Mouse (Mus musculus) spleen, adult 10 weeks (tissue): ENCODE results near the gene Cilp2. TPM values are rescaled to one million over a fixed set of nuclear protein-coding genes. Genes with fewer than 3 reads are reported as not detected.

Experiments
- polyA plus RNA-seq: library from polyadenylated mRNA; stranded (reverse); fragments of 350-450 nt; fragmentation: Illumina TruSeq; extraction: RNeasy Lipid Tissue Mini Kit (QIAGEN cat#74804); gene quantifications from one replicate; pipeline ENCODE4 v1.2.3, GENCODE M21; 2015; ENCODE audit warnings: low replicate concordance; ENCODE audit not compliant: insufficient read depth

Cilp2 gene
- polyA plus RNA-seq, result not detected

DNA sequence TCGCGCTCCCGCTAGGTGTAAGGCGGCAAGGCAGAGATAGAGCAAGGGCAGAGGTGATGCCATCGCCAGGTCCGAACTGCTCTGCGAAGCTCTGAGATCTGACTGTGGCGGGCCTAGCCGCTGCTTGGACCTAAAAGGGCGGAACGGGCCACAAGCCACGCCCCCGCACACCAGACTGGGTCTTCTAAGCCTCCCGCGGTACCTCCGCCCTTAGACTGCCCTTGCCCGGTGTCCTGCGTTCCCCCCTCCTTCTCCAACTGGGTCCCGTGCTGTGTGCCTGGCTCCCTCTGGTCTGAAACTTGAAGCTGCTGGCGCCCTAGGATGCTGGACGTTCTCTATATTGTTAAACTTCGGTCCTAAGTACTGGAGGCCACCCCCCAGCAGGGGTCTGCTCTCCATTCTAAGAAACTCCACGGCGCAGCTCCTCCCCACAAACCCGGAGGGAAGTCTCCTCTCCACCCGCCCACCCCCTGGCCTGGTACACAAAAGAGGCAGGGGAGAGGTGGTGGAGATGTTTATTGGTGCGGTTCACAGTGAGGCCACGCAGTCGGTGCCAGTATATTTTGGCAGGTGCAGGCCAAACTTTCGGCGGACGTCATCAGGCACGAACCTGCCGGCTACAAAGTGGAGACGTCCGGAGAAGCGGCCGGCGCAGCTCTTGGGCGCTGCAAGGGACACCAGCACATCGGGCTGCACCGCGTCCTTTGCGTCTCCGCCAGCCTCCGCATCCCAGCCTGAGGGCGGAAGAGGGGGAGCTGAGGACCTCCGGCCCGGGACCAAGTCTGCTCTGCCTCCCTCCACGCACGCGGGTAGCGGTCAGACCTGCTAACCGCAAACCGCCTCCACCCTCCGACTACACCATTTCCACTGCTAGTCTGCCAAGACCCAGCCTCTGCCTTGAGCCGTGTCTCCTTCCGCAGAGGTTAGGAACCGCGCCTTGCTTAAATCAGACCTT lies at the start of gene Cilp2:
Cilp2 (minus strand) TSS at position 399 of the 955 bp plus-strand sequence.

DNA sequence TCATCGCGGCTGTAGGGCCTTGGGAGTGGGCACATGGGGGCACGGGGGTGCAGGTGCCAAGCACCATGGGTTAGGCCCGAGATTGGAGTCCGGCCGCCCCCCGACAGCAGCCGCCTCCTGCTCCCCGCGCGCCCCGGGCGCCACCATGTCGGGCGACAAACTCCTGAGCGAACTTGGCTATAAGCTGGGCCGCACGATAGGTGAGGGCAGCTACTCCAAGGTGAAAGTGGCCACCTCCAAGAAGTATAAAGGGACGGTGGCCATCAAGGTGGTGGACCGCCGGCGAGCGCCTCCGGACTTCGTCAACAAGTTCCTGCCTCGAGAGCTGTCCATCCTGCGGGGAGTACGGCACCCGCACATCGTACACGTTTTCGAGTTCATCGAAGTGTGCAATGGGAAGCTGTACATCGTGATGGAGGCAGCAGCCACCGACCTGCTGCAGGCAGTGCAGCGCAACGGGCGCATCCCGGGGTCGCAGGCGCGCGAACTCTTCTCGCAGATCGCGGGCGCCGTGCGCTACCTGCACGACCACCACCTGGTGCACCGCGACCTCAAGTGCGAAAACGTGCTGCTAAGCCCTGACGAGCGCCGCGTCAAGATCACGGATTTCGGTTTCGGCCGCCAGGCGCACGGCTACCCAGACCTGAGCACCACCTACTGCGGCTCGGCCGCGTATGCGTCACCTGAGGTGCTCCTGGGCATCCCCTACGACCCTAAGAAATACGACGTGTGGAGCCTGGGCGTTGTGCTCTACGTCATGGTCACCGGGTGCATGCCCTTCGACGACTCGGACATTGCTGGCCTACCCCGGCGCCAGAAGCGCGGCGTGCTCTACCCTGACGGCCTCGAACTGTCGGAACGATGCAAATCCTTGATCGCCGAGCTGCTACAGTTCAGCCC lies 14.9 kb upstream of the Cilp2 start, which contains the start of the genes Tssk6, Ndufa13 and Yjefn3:
Tssk6 (plus strand) TSS at position 22 of the 900 bp plus-strand sequence.
Ndufa13 (minus strand) TSS at position 396 of the 900 bp plus-strand sequence.
Yjefn3 (minus strand) TSS at position 550 of the 900 bp plus-strand sequence.

DNA sequence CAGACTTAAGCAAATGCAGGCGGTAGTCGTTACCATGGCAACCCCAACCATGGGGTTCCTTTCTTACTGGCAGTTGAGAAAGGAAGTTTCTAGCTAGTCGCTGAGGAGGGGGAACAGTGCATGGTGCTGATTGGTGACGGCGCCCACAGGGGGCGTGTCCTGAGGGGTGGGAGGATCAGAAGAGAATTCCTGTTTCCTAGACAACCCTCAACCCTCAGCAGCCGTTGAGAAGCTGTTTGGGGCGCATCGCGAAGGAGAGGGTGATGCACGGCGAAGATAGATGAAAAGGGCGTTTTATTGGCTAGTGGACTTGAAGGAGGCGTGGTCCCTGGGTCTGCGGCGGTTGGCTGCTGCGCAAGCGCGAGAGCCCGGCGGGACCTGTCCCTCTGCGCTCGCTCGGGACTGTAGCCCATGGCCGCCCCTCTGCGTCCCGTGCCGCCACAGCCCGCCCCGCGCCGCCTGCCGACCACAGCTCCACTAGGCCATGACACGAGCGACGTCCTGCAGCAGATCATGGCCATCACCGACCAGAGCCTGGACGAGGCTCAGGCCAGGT lies 55.1 kb downstream of the Cilp2 start, which contains the start of gene Pbx4:
Pbx4 (plus strand) TSS at position 194 of the 556 bp plus-strand sequence.

Other genes starting within 250 kb of the Cilp2 start
- 3.1 TPM for gene Zfp964, start 233.2 kb downstream of the Cilp2 start, polyA plus RNA-seq
- 88.7 TPM for gene Zfp869, start 177.0 kb downstream of the Cilp2 start, polyA plus RNA-seq
- gene Zfp963, start 137.7 kb downstream of the Cilp2 start, polyA plus RNA-seq, result 11.5 TPM
- 1.4 TPM for gene Gm20422, start 112.8 kb downstream of the Cilp2 start, polyA plus RNA-seq
- 16.8 TPM for gene Atp13a1, start 96.5 kb downstream of the Cilp2 start, polyA plus RNA-seq
- gene Zfp866, start 96.5 kb downstream of the Cilp2 start, polyA plus RNA-seq, result 62.4 TPM
- gene Gmip, start 79.0 kb downstream of the Cilp2 start, polyA plus RNA-seq, result 168 TPM
- gene Lpar2, start 65.3 kb downstream of the Cilp2 start, polyA plus RNA-seq, result 6.1 TPM
- 8.6 TPM for gene Pbx4, start 55.2 kb downstream of the Cilp2 start, polyA plus RNA-seq
- not detected for gene Tssk6, start 14.5 kb upstream of the Cilp2 start, polyA plus RNA-seq
- 13.6 TPM for gene Ndufa13, start 14.9 kb upstream of the Cilp2 start, polyA plus RNA-seq
- not detected for gene Yjefn3, start 15.0 kb upstream of the Cilp2 start, polyA plus RNA-seq
- gene Gatad2a, start 108.7 kb upstream of the Cilp2 start, polyA plus RNA-seq, result 21.0 TPM
- 55.1 TPM for gene Mau2, start 155.0 kb upstream of the Cilp2 start, polyA plus RNA-seq
- gene Sugp1, start 155.1 kb upstream of the Cilp2 start, polyA plus RNA-seq, result 29.4 TPM
- gene Tm6sf2, start 185.2 kb upstream of the Cilp2 start, polyA plus RNA-seq, result 1.2 TPM
- not detected for gene Hapln4, start 195.8 kb upstream of the Cilp2 start, polyA plus RNA-seq
- gene Ncan, start 233.2 kb upstream of the Cilp2 start, polyA plus RNA-seq, result 0.06 TPM
- gene Nr2c2ap, start 243.6 kb upstream of the Cilp2 start, polyA plus RNA-seq, result 17.2 TPM